Mouse (Mus musculus) hindbrain, postnatal 0 days (tissue): Measurements from ENCODE around the gene Gls2. TPM values are rescaled to one million over a fixed set of nuclear protein-coding genes. Genes with fewer than 3 reads are reported as not detected.
A peak's percentile ranks its signal among the peaks of the same experiment; 100 is the strongest.

Experiments used
- ATAC-seq: fragments of 200-750 bp; cut with Nextera tagmentation; 2 replicates; pipeline ENCODE4 v1.8.0; 2017; ENCODE audit warnings: mild to moderate bottlenecking, moderate TSS enrichment, moderate library complexity
- DNase-seq: peaks from one replicate; pipeline ENCODE4 v3.0.0-alpha.2; 2015; ENCODE audit warnings: low spot score
- H3K27ac ChIP-seq: fragments of 300-500 bp; sonication (generic); 2 replicates; pipeline ENCODE4 v1.5.1; 2014; ENCODE audit warnings: mild to moderate bottlenecking
- H3K27me3 ChIP-seq: fragments of 300-500 bp; sonication (generic); 2 replicates; pipeline ENCODE4 v1.6.1; 2014; ENCODE audit warnings: low read length, mixed read lengths; ENCODE audit not compliant: insufficient read depth
- H3K36me3 ChIP-seq: fragments of 300-500 bp; sonication (generic); 2 replicates; pipeline ENCODE4 v1.6.1; 2014; ENCODE audit warnings: low read length, mixed read lengths; ENCODE audit not compliant: insufficient read depth
- H3K4me1 ChIP-seq: fragments of 300-500 bp; sonication (generic); 2 replicates; pipeline ENCODE4 v1.6.1; 2014; ENCODE audit warnings: antibody characterized with exemption, low read length, mixed read lengths; ENCODE audit not compliant: insufficient read depth
- H3K4me2 ChIP-seq: fragments of 300-500 bp; sonication (generic); 2 replicates; pipeline ENCODE4 v1.6.1; 2014; ENCODE audit warnings: low read depth, mild to moderate bottlenecking, low read length, moderate library complexity, mixed read lengths
- H3K4me3 ChIP-seq: fragments of 300-500 bp; sonication (generic); 2 replicates; pipeline ENCODE4 v1.5.1; 2014; ENCODE audit warnings: low read length
- H3K9ac ChIP-seq: fragments of 300-500 bp; sonication (generic); replicated peaks from 2 replicates; pipeline ENCODE4 v1.6.1; 2014; ENCODE audit warnings: mild to moderate bottlenecking, low read length, moderate library complexity, mixed read lengths
- H3K9me3 ChIP-seq: fragments of 300-500 bp; sonication (generic); 2 replicates; pipeline ENCODE4 v1.6.1; 2016; ENCODE audit warnings: low read length, mixed read lengths
- CTCF ChIP-seq: IDR thresholded peaks from 2 replicates; pipeline ENCODE4 v1.5.1; 2016; ENCODE audit warnings: antibody characterized with exemption, control low read depth, low read depth
- WGBS: fragments of 180-500 bp; shearing (Covaris S2); extraction: QIAGEN DNeasy Blood & Tissue Kit; methylation state at CpG from one replicate; pipeline ENCODE4 v1.1.7; 2014; 5-methylcytosine and 5-hydroxymethylcytosine counted together
- polyA plus RNA-seq: library from polyadenylated mRNA; unstranded; fragments of >200 nt; fragmentation: Nextera tagmentation; extraction: Ambion mirVana; gene quantifications from 2 replicates; pipeline ENCODE4 v1.2.1, GENCODE M21; 2015
- total RNA-seq: library from RNA; depleted of rRNA; stranded (reverse); fragments of >200 nt; gene quantifications from 2 replicates; pipeline ENCODE4 v1.2.3, GENCODE M21; 2014

Gls2 gene
- total and polyA plus RNA-seq, 2 experiments from 2014 or later: 1.7 to 1.9 TPM

DNA sequence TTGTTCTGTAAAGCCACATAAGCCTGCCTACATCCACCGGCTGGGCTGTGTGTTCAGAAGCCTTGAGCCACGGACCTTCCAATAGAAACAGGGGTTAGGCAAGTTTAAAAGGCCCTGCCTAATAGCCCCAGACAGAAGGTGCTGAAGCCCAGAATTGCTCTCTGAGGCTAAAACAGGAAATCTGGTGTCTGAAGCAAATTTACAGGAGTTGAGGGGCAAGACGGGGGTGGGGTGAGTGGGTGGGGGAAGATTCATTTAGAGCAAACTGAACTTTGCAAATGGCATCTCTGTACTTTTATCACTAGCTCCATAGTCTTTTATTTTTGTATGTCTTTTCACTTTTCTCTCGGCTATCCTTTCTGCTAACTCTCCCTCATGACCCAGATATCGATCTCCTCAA lies 36.9 kb downstream of the Gls2 start:
- H3K4me3 ChIP-seq: peak overlapping the region; percentile 60
- peak overlapping the region; percentile 64 for H3K4me2 ChIP-seq
- no peak for TF ChIP-seq CTCF
- H3K9me3 ChIP-seq: no peaks in the 10 kb centered on the region
- ATAC-seq (no peak), DNase-seq (no peak)
- H3K4me1 ChIP-seq: 0 out of 2 replicates have a peak, but pooled peaks cover 3% of the 10 kb centered on the region
- H3K36me3 ChIP-seq: no peaks in the 10 kb centered on the region
- H3K27me3 ChIP-seq: no peaks in the 10 kb centered on the region
- H3K27ac ChIP-seq: no peak overlapping the region
- WGBS: 18% methylated on average over 5 of the region's 5 CpGs
- no peak overlapping the region for H3K9ac ChIP-seq

DNA sequence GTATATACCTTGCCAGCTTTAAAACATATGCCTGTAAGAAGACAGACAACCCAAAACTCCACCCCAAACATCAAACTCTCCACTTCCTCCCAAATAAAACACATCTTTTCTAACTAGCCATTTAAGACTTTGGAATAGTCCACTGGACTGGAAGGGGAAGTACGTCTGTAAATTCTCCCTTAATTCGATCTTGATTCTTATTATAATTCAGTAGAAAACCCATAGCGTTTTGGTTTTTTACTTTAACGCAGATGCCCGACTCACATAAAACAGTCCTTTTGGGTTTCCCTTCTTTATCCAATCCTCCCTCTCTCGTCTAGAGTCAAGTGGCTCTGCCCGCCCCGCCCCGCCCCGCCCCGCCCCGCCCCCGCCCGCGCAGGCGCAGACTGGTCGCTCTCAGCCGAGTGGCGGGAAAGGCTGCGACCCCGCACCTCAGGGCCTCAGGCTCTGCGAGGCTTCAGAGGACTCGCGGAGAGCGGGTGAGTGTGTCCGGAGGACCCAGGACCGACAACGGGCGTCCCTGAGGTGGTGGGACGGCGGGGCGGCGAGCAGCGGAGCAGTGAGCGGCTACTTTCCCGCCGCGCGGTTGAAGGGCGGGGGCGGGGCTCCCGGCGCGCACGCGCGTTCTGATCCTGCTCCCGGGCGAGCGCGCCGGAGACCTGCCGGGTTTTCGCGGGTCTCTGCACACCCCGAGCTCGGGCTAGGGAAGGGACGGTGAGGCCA lies 37.6 kb downstream of the Gls2 start, which contains the start of gene Timeless:
TSS of gene Timeless (plus strand) at position 369 of the 723 bp plus-strand sequence.
- peak; percentile 94 for ATAC-seq
- whole genome bisulfite sequencing: 2% methylated on average over 56 of the region's 58 CpGs

GRCm38 (mm10) chr10:128232420-128232985 lies 38.2 kb downstream of the Gls2 start:
- Histone ChIP-seq H3K4me1 (0 out of 2 replicates have a peak, but pooled peaks cover 3% of the 10 kb centered on the region), H3K27ac (peak overlapping the region; percentile 88), H3K4me2 (peak overlapping the region; percentile 64), H3K36me3 (no peaks in the 10 kb centered on the region), H3K9me3 (no peaks in the 10 kb centered on the region), H3K9ac (peak overlapping the region; percentile 67), H3K27me3 (no peaks in the 10 kb centered on the region), H3K4me3 (peak overlapping the region; percentile 60)
- WGBS: under 1% methylated on average over 14 of the region's 14 CpGs
- TF ChIP-seq CTCF: peak; percentile 81
- DNase-seq (peak; percentile 91), ATAC-seq (no peak; the same call in 1 of the 2 replicates)

More for the DNA sequence above, 37.6 kb downstream of the Gls2 start, which contains the start of gene Timeless:
- H3K27me3 ChIP-seq: no peaks in the 10 kb centered on the region
- peak within 1 kb of the TSS; percentile 88 for H3K27ac ChIP-seq
- TF ChIP-seq CTCF: no peak
- peak; percentile 90 for DNase-seq
- H3K4me2 ChIP-seq: peak within 1 kb of the TSS; percentile 64
- no peaks in the 10 kb centered on the region for H3K36me3 ChIP-seq
- H3K9ac ChIP-seq: peak within 1 kb of the TSS; percentile 67
- peak within 1 kb of the TSS; percentile 60 for H3K4me3 ChIP-seq
- H3K9me3 ChIP-seq: no peaks in the 10 kb centered on the region
- 0 out of 2 replicates have a peak, but pooled peaks cover 3% of the 10 kb centered on the region for H3K4me1 ChIP-seq

DNA sequence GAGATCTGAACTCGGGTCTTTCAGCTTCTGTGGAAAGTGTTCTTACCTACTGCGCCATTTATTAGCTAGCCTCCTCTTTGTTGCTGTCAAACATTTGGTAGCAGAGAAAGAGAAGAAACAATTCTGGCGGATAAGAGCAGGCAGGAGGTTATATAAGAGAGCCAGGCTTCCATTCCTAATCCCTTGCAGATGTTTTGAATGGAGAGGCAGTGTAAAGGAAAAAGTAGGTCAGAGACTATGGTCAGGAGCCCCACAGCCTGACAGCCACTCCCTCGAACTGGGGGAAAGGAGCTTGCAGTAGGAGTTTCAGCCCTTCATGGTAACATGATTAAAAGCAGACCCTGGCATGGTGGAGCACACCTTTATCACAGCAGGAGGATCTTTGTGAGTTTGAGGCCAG lies 42.1 kb downstream of the Gls2 start:
- DNase-seq: no peak
- Histone ChIP-seq H3K27me3 (no peaks in the 10 kb centered on the region), H3K4me3 (no peak overlapping the region), H3K9ac (no peak overlapping the region), H3K9me3 (no peaks in the 10 kb centered on the region), H3K36me3 (peaks cover 5% of the 10 kb centered on the region; the same call in 1 of the 2 replicates), H3K4me1 (no peaks in the 10 kb centered on the region), H3K4me2 (no peak overlapping the region), H3K27ac (no peak overlapping the region)
- WGBS: 79% methylated on average over 4 of the region's 4 CpGs
- no peak for TF ChIP-seq CTCF
- ATAC-seq: no peak

- Histone ChIP-seq H3K36me3 (peaks cover 5% of the 10 kb centered on the region; the same call in 1 of the 2 replicates), H3K4me2 (no peak overlapping the region), H3K4me3 (no peak overlapping the region), H3K27ac (no peak overlapping the region), H3K27me3 (no peaks in the 10 kb centered on the region), H3K9me3 (no peaks in the 10 kb centered on the region), H3K4me1 (no peaks in the 10 kb centered on the region), H3K9ac (no peak overlapping the region)
- DNase-seq (peak; percentile 21), ATAC-seq (no peak)
- 70% methylated on average over 15 of the region's 15 CpGs for WGBS
- TF ChIP-seq CTCF: no peak
Observed at GRCm38 (mm10) chr10:128237807-128238480, 43.7 kb downstream of the Gls2 start.

GRCm38 (mm10) chr10:128239140-128239539 lies 44.9 kb downstream of the Gls2 start:
- Histone ChIP-seq H3K4me2 (no peak overlapping the region), H3K9ac (no peak overlapping the region), H3K27ac (no peak overlapping the region), H3K27me3 (no peaks in the 10 kb centered on the region), H3K4me1 (no peaks in the 10 kb centered on the region), H3K9me3 (no peaks in the 10 kb centered on the region), H3K4me3 (no peak overlapping the region), H3K36me3 (peaks cover 9% of the 10 kb centered on the region)
- TF ChIP-seq CTCF: no peak
- DNase-seq: no peak
- WGBS: 95% methylated on average over 4 of the region's 4 CpGs
- ATAC-seq: no peak
